Mouse (Mus musculus) heart, embryonic 16.5 days (tissue): Measurements from ENCODE around the gene Rap1gap2. TPM values are rescaled to one million over a fixed set of nuclear protein-coding genes. Genes with fewer than 3 reads are reported as not detected.

Source experiments
- ATAC-seq: fragments of 200-750 bp; cut with Nextera tagmentation; replicated peaks from 2 replicates; pipeline ENCODE4 v1.8.0; 2017; ENCODE audit warnings: moderate number of reproducible peaks; ENCODE audit not compliant: insufficient read depth, low FRiP score; ENCODE audit errors: extremely low read depth
- H3K27ac ChIP-seq: fragments of 300-500 bp; sonication (generic); 2 replicates; pipeline ENCODE4 v1.5.1; 2014; ENCODE audit warnings: mild to moderate bottlenecking, low read length, control low read depth, moderate library complexity
- H3K27me3 ChIP-seq: fragments of 300-500 bp; sonication (generic); 2 replicates; pipeline ENCODE4 v1.6.1; 2014; ENCODE audit warnings: low read length, mixed read lengths; ENCODE audit not compliant: control insufficient read depth, insufficient read depth
- H3K36me3 ChIP-seq: fragments of 300-500 bp; sonication (generic); 2 replicates; pipeline ENCODE4 v1.6.1; 2014; ENCODE audit not compliant: control insufficient read depth, insufficient read depth
- H3K4me1 ChIP-seq: fragments of 300-500 bp; sonication (generic); 2 replicates; pipeline ENCODE4 v1.6.1; 2014; ENCODE audit warnings: low read length, mixed read lengths; ENCODE audit not compliant: control insufficient read depth, insufficient read depth
- H3K4me2 ChIP-seq: fragments of 300-500 bp; sonication (generic); 2 replicates; pipeline ENCODE4 v1.6.1; 2014; ENCODE audit warnings: low read depth, mild to moderate bottlenecking, control low read depth, low read length
- H3K4me3 ChIP-seq: fragments of 300-500 bp; sonication (generic); 2 replicates; pipeline ENCODE4 v1.5.1; 2014; ENCODE audit warnings: mild to moderate bottlenecking, control low read depth, low read length
- H3K9ac ChIP-seq: fragments of 300-500 bp; sonication (generic); 2 replicates; pipeline ENCODE4 v1.6.1; 2014; ENCODE audit warnings: low read length, control low read depth
- H3K9me3 ChIP-seq: fragments of 300-500 bp; sonication (generic); replicated peaks from 2 replicates; pipeline ENCODE4 v1.6.1; 2016; ENCODE audit warnings: low read length; ENCODE audit not compliant: control insufficient read depth
- WGBS: fragments of 180-500 bp; shearing (Covaris S2); extraction: QIAGEN DNeasy Blood & Tissue Kit; methylation state at CpG from one replicate; pipeline ENCODE4 v1.1.7; 2014; 5-methylcytosine and 5-hydroxymethylcytosine counted together
- polyA plus RNA-seq: library from polyadenylated mRNA; unstranded; fragments of >200 nt; fragmentation: Nextera tagmentation; extraction: Ambion mirVana; gene quantifications from 2 replicates; pipeline ENCODE4 v1.2.1, GENCODE M21; 2015

Rap1gap2 gene
- polyA plus RNA-seq, 1 experiment from 2014 or later: 2.0 TPM

DNA sequence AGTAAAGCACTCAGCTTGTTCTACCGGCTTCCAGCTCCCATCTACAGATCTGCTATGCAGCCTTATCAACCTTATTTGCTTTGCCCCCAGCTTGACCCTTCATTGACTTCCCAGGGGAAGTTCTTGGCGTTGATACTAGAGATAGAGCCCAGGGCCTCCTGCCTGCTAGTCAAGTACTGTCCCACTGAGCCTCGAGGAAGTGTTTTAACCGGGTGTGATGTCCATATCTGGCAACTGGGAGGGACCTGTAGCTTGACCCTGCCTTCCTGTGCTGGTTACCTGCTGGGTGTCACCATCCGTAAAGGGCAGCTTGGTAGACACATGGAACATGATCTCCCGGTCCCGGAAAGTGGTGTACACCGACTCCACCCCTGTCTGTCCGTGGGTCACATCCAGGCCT lies 196.6 kb downstream of the Rap1gap2 start:
- H3K9me3 ChIP-seq: no peaks in the 10 kb centered on the region
- WGBS: 50% methylated on average over 9 of the region's 9 CpGs
- no peak overlapping the region for H3K27ac ChIP-seq
- no peak for ATAC-seq
- no peaks in the 10 kb centered on the region for H3K27me3 ChIP-seq
- H3K9ac ChIP-seq: no peak overlapping the region
- H3K36me3 ChIP-seq: no peaks in the 10 kb centered on the region
- H3K4me2 ChIP-seq: no peak overlapping the region
- H3K4me3 ChIP-seq: no peak overlapping the region
- peaks cover 22% of the 10 kb centered on the region for H3K4me1 ChIP-seq

- no peak overlapping the region for H3K4me3 ChIP-seq
- WGBS: 66% methylated on average over 3 of the region's 3 CpGs
- no peaks in the 10 kb centered on the region for H3K36me3 ChIP-seq
- ATAC-seq: no peak
- H3K4me2 ChIP-seq: no peak overlapping the region
- no peak overlapping the region for H3K9ac ChIP-seq
- H3K27ac ChIP-seq: no peak overlapping the region
- H3K4me1 ChIP-seq: peaks cover 27% of the 10 kb centered on the region
- no peaks in the 10 kb centered on the region for H3K27me3 ChIP-seq
- H3K9me3 ChIP-seq: no peaks in the 10 kb centered on the region
Measured at GRCm38 (mm10) chr11:74413449-74413972, 197.2 kb downstream of the Rap1gap2 start.

DNA sequence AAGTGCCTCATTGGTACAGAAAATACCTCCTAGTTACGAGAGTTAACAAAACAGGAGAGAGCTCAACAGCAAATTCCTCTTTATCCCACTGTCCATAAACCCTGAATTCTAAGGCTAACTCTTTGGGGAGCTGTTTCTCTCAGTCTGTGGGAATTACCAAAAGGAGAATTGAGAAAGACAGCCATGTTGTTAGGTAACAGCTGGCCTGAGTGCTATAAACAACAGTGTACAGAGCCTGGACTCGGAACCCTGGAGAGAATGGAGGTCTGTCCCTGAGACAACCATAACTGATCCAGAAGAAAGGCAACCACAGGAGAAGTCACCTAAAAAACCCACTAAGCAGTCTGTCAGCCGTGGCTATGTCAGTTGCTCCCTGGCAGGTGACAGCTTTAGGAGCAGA lies 198.3 kb downstream of the Rap1gap2 start:
- Histone ChIP-seq H3K4me1 (peaks cover 29% of the 10 kb centered on the region), H3K9ac (no peak overlapping the region), H3K36me3 (no peaks in the 10 kb centered on the region), H3K27me3 (no peaks in the 10 kb centered on the region), H3K4me2 (no peak overlapping the region), H3K27ac (no peak overlapping the region), H3K9me3 (no peaks in the 10 kb centered on the region), H3K4me3 (no peak overlapping the region)
- ATAC-seq: no peak
- WGBS: 80% methylated on average over 3 of the region's 3 CpGs

- Histone ChIP-seq H3K4me1 (peaks cover 29% of the 10 kb centered on the region), H3K27ac (no peak overlapping the region), H3K9me3 (no peaks in the 10 kb centered on the region), H3K4me2 (no peak overlapping the region), H3K36me3 (no peaks in the 10 kb centered on the region), H3K27me3 (no peaks in the 10 kb centered on the region), H3K4me3 (no peak overlapping the region), H3K9ac (no peak overlapping the region)
- WGBS: 79% methylated on average over 3 of the region's 3 CpGs
- ATAC-seq: no peak
Measured at GRCm38 (mm10) chr11:74411943-74412342, 198.8 kb downstream of the Rap1gap2 start.

DNA sequence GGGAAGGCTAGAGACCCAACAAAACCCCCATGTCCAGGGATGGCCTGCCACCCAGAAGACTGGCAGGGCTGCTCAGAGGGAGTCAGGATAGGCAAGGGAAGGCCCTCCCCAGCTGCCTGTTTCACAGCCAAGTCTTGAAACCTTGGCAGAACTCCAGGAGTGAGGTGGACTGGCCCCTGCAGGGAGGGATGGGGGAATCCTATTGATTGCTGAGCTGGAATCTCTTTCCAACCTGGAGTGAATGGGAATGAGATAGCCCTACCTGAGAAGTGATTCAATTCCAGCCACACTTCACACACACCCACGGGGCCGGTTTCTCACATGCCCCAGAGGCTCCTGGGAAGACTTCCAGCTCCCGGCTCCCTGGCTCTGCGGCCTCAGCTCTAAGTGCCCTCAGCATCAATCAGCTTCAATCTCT lies 200.9 kb downstream of the Rap1gap2 start:
- H3K36me3 ChIP-seq: no peaks in the 10 kb centered on the region
- peaks cover 30% of the 10 kb centered on the region for H3K4me1 ChIP-seq
- H3K9ac ChIP-seq: 0 out of 2 replicates have a peak overlapping the region, but pooled peaks have one; percentile 14
- H3K4me3 ChIP-seq: no peak overlapping the region
- 22% methylated on average over 4 of the region's 4 CpGs for WGBS
- H3K9me3 ChIP-seq: no peaks in the 10 kb centered on the region
- H3K4me2 ChIP-seq: no peak overlapping the region
- H3K27ac ChIP-seq: peak overlapping the region; percentile 49; the same call in 1 of the 2 replicates
- peak; percentile 70 for ATAC-seq
- H3K27me3 ChIP-seq: no peaks in the 10 kb centered on the region

DNA sequence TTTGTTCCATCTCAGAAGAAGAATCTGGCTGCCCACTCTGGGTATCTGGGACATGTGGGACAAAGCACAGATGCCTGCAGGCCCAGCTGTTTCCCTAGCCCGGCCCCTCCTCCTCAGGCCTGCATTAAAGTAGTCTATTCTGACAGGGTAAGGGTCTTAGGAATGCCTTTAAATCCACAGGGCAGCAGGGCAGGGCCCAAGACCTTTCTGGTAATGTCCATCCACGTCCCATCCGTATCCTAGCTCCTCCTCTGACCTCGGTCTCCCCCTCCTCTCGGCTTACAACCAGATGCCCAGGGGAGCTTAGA lies 201.3 kb downstream of the Rap1gap2 start:
- Histone ChIP-seq H3K9me3 (no peaks in the 10 kb centered on the region), H3K36me3 (no peaks in the 10 kb centered on the region), H3K4me1 (peaks cover 30% of the 10 kb centered on the region), H3K27me3 (no peaks in the 10 kb centered on the region), H3K27ac (peak overlapping the region; percentile 49), H3K4me2 (0 out of 2 replicates have a peak overlapping the region, but pooled peaks have one; percentile 5), H3K4me3 (no peak overlapping the region), H3K9ac (0 out of 2 replicates have a peak overlapping the region, but pooled peaks have one; percentile 14)
- 62% methylated on average over 5 of the region's 5 CpGs for WGBS
- ATAC-seq: 0 out of 2 replicates have a peak, but pooled peaks have one; percentile 4

DNA sequence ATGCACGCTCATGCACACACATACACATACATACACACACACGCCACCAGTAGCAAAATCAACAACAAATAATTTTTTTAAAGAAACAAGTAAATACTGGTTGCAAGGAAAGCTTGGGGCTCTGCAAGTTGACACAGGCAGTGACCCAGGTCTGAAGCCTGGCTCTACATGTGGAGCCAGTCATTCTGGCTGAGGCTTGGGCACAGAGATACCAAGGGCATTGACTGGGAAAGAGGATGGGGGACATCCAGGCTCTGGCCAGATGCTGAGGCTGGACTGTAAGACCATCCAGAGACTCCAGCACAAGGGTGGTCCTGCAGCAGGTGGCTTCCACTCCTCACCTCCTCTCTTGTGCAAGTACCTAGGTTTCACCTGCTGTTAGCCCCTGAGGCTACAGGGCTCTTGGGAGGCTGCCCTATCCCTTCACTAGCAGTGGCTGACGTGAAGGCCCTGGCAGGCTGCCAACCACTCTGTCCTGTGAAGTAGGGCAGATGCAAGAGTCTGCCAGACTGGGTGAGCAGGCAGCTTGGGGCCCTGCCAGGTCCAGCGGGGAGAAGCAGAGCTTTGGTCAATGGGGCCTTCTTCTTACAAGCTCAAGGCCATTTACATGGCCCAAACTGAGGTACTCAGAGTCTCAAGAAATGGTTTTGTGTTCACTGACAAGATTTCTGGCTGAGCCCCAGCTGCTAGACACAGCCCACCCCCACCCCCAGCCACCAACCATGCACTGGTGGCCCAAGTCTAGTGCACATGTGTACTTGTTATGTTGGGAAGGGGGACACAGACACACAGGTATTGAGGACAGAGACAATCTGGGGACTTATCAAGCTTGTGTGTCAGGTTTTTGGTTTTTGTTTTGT lies 201.9 kb downstream of the Rap1gap2 start:
- Histone ChIP-seq H3K36me3 (no peaks in the 10 kb centered on the region), H3K4me2 (0 out of 2 replicates have a peak overlapping the region, but pooled peaks have one; percentile 5), H3K9ac (no peak overlapping the region), H3K9me3 (no peaks in the 10 kb centered on the region), H3K4me3 (no peak overlapping the region), H3K27ac (peak overlapping the region; percentile 49), H3K27me3 (no peaks in the 10 kb centered on the region), H3K4me1 (peaks cover 30% of the 10 kb centered on the region)
- ATAC-seq: peak; percentile 91
- WGBS: 50% methylated on average over 4 of the region's 4 CpGs

DNA sequence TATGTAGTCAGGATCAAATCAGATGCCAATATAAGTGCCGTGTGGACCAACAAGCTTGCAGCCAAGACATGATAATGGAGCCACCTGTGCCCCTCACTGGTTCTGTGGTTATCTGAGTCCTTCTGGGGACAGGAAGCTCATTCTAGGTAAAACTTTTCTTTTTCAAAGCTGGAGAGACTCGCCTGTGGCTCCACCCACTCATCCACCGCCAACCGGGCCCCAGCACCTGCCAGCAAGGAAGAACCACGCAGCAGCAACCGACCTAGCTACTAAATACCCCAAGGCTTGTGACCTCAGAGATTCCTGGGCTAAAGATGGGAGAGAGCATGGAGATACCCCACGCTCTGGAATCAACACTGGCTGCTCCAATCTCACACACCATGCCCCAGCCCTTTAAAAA lies 205.5 kb downstream of the Rap1gap2 start:
- Histone ChIP-seq H3K36me3 (no peaks in the 10 kb centered on the region), H3K4me1 (peaks cover 24% of the 10 kb centered on the region), H3K27me3 (no peaks in the 10 kb centered on the region), H3K4me2 (no peak overlapping the region), H3K4me3 (no peak overlapping the region), H3K9me3 (no peaks in the 10 kb centered on the region), H3K27ac (no peak overlapping the region), H3K9ac (no peak overlapping the region)
- 76% methylated on average over 7 of the region's 7 CpGs for WGBS
- ATAC-seq: no peak

DNA sequence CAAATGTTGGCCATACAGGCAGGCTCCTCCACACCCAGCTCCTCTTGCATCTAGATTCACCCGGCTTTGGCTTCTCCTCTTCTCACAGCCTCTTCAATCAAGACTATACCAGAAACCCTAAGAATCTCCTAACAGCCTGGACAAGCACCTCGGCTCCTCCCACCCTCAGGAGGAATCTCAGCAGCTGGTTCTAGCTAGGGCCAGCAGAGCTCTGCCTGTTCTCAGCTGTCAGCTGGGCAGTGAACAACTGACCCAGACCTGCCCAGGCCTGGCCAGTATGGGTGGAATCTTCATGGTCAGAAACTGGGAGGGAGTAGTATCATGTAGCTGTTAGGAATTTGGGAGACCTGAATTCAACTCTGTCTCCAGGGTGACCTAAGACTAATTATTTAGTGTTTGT lies 206.5 kb downstream of the Rap1gap2 start:
- Histone ChIP-seq H3K27ac (no peak overlapping the region), H3K36me3 (no peaks in the 10 kb centered on the region), H3K4me1 (peaks cover 14% of the 10 kb centered on the region), H3K9ac (no peak overlapping the region), H3K4me3 (no peak overlapping the region), H3K27me3 (no peaks in the 10 kb centered on the region), H3K4me2 (no peak overlapping the region), H3K9me3 (no peaks in the 10 kb centered on the region)
- ATAC-seq: no peak
- WGBS: 39% methylated on average over 2 of the region's 2 CpGs
